Mouse (Mus musculus) layer of hippocampus, postnatal 14 days (tissue): ENCODE measurements around the gene BC052040. TPM values are rescaled to one million over a fixed set of nuclear protein-coding genes. Genes with fewer than 3 reads are reported as not detected.

Experiments used
- DNase-seq, 2 experiments: peaks; one replicate each; pipeline ENCODE4 v3.0.0; 2021 to 2022; ENCODE audit warnings: low spot score in 2 of 2, mixed read lengths in 1 of 2
- total RNA-seq, 2 experiments: library from RNA; stranded (reverse); gene quantifications; 2 replicates each; pipeline ENCODE4 v1.2.3; 2021

Gene BC052040
- total RNA-seq, 2 experiments from 2014 or later: 4.1 to 5.5 TPM

DNA sequence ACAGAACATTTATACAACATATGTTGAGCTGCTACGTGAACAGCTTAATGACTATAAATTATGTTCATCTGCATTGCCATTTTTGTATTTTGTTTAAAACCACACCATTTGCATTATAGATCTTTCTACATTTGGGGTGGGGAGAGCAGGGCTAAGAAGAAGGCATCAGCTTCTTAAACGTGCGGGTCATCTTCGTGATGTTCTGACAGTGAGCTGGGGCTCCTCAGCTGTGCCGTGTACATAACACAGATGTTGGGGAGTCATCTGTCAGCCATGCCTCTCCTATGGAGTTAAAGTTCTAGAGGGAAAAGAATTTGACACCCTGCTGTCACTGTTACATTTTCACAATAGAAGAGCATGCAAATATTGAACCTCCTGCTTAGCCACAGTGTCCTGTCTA lies 19.2 kb downstream of the BC052040 start:
- no peak for DNase-seq

DNA sequence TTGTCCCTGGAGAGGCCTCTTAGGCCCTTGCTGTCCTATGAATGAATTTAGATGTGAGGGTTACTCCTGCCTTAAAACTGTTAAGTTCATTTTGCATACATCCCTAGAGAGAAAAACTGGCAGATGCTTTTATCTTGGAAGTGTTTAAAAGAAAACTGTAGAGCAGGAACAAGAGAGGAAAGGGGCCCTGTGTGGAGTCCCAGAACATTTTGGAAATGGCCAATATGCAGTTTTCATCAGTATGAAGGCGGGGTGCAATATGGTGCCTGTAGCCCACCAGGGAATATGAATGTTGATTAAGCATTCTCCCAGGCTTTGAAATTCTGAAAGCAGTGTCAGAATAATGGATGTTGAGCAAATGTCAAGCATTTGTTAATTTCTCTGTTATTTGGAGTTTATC lies 19.8 kb downstream of the BC052040 start:
- DNase-seq: peak in 1 of 2 experiments; percentile 12

GRCm38 (mm10) chr2:115602116-115602515 lies 20.6 kb downstream of the BC052040 start:
- no peak for DNase-seq

DNA sequence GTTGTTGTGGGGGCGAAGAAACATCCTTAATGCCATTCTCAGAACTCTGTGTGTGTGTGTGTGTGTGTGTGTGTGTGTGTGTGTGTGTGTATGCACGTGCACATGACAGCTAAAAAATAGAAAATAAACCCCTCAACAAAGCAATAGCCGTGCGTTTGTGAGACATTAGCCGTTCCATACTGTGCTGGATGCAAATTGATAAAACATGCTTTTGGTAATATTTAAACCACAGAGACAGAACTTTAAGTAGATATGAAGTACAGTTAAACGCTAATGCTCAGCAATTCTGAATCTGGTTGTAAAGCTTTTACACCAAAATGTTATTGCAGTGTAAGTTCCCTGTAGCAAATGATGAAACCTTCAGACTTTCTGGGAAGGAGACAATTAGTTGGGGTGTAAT lies 22.6 kb downstream of the BC052040 start:
- no peak for DNase-seq

GRCm38 (mm10) chr2:115605829-115606336 lies 24.4 kb downstream of the BC052040 start:
- no peak for DNase-seq

GRCm38 (mm10) chr2:115609020-115609419 lies 27.5 kb downstream of the BC052040 start:
- no peak for DNase-seq

DNA sequence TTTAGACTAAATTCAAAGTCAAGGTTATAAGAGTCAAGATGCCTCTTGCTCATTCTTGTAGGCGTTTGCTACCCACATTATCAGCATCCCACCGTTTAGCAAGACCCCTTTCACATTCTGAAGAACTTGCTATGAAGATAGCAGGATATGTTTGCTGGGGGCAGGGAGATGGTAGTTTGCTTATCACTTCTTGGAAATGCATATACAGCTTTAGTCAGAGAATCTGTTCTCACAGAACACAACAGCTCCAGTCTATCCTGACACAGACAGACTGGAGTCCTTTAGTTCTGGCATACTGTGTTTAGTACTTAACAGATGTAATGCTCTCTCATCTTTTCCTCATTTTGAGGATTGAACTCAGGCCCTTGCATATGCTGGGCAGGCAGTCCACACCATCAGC lies 28.6 kb downstream of the BC052040 start:
- no peak for DNase-seq

GRCm38 (mm10) chr2:115610503-115610902 lies 29.0 kb downstream of the BC052040 start:
- DNase-seq: no peak

DNA sequence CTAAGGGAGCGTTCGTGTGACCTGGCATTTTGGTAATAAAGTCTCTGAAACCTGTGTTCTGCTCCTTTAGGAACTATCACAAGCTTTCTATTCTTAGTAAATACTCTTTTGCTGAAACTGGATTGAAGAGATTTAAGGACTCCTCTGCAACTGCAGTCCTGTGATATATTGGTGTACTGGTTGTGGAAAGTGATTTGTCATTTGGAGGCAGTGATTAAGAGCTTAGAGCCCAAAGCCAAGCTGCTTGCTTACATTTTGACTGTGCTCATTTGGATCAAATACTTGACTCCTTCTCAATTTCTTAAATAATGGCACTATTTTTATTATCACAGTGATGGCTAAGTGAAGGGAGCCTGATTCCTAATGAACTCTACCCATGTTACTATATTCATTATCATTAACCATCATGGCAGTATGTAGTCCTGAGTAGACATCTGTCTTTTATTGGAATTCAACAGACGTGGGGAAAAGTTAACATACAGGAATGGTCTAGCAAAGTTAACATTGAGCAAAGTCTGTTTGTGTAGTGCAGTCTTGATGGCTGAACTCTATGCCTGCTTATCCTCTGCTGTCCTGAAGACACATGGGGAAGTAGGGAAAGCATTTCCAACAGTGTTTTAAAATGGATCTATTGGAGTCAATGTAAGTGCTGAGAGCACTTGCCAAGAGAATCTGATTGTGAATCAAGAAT lies 32.5 kb downstream of the BC052040 start:
- no peak for DNase-seq

DNA sequence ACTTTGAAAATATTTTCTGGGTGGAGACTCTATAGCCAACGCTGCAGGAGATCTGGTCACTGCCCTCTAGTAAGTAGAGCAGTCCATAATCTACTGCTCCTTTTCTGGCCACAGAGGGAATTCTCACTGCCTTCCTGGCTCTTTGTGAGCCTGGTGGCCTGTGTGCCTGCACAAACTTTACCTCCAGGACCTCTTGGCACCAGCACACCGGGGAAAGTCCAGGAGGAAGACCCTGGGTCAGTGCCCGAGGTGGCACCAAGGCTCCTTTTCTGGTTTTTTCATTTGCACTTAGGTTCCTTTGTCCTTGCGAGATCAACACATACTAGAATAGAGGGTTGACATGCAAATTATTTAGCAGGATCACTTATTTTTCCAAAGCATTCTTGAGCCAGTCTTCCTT lies 47.0 kb downstream of the BC052040 start:
- no peak for DNase-seq

DNA sequence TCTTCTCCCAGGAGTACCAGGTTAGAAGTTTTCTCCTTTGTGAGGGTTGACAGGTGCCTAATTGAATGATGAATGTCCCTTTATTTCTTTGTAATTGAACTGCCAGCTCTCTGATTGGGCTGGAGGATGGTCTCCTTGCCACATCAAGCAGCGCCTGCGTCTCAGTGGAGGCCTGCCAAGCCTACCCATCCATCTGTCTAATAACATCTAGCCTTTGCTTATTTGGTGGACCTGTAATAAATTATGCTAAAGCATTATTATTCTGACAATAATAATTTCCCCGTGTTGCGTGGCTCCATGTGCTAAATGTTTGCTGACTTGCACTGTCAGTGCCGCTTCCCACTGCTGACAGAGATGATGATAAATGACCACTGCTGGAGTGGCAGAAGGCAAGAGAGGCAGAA lies 49.5 kb downstream of the BC052040 start:
- no peak for DNase-seq

GRCm38 (mm10) chr2:115631826-115632225 lies 50.3 kb downstream of the BC052040 start:
- no peak for DNase-seq

DNA sequence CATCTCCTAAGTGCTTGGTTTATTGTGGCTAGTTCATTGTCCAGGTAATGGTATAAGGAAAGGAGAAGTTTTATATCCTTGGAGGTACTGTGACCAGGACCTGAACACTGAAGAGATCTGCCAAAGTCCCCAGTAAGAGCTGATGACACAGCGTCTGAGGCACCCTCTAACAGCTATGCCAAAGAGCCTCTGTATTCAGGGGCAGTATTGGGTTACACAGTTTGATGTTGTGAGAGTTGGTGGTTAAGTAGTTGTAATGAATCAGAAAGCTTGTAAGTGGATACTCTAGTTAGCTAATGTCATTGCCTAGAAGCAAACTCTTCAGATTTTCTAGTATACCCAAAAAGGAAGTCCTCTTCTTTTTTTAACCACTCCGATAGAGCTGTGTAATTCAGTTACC lies 68.7 kb downstream of the BC052040 start:
- no peak for DNase-seq

- no peak for DNase-seq
These were observed 78.2 kb downstream of the BC052040 start for GRCm38 (mm10) chr2:115659712-115660111.

- DNase-seq: no peak
These were observed 79.0 kb downstream of the BC052040 start for GRCm38 (mm10) chr2:115660213-115661120.

GRCm38 (mm10) chr2:115667516-115667915 lies 86.0 kb downstream of the BC052040 start:
- DNase-seq: no peak

DNA sequence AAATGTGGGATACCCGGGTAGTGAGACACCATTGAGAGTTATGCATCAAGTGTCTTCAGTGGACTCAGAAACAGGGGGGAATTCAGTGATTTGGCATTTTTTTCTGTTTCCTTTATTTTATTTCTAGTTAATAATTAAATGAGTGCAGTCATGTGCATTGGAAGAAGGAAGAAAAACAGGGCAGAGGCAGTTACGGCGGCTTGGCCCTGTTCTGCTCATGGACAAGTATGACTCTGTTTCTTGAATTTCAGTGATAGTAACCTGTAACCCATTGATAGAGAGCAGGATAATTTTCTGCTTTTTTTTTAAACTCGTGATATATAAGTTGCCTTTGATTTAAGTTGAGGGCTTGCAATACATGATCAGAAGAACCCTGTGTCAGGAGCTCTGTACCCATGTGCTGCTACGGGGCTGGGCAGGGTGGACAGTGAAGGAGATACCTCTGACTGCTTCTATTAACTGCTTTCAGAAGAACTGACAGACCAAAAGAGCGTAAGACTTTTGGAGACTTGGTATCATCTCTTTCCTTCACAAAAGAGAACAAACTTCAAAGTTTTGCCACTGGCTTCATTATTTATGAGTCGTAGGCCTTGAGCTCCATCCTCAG lies 91.6 kb downstream of the BC052040 start:
- no peak for DNase-seq

DNA sequence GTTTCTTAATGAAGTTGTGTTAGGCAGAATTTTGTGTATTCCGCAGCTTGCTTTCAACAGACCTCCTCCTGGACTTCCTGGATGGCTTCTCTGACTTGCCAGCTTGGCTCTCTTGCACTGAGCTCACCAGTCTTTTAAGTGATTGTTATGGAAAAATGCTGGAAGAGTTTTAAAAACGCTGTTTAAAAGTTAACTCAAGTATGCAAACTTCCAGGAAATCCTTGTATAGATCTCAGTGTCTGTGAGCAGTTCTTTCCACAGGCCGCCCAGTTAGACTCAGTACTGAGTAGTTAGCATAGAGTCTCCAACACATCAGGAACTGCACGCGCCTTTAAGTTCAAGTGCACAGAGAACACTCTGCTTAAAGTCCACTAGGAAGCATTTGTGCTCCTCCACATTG lies 97.3 kb downstream of the BC052040 start:
- no peak for DNase-seq

- no peak for DNase-seq
These were observed 103.7 kb downstream of the BC052040 start for GRCm38 (mm10) chr2:115685250-115685649.

DNA sequence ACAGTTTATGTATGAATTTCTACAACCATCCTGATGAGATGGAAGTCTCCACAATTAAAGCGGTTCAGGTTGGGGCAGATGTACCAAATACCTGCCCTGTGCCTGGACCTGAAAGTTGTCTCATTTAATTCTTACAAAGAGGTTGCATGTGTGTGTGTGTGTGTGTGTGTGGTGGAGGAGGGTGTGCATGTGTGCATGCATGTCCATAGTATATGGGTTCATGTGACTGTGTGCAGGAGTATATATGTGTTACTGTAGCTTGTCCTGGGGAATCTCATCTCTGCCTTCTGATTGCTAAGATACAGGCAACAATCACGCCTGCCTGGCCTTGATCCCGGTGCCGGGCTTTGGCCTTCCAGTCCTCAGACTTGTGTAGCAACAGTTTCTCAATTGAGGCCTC lies 106.1 kb downstream of the BC052040 start:
- DNase-seq: no peak

DNA sequence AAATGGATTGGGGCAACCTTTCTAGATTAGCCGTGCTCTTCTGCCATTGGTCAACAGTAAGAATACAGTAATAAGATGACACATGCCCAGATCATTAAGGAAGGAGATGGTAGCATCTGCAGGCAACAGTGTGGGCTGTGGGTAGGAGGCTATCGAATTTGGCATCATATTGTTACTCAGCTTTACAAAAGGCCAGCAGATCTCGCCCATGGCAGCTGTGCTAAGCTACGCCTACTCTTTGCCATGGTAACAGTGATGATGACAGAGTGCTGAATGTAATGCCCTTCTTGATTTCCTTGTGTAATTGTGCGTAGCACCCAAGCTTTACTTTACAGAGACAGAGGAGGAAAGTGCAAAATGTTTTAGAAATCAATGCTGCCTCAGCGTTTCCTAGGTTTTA lies 106.8 kb downstream of the BC052040 start:
- DNase-seq: peak; percentile 38 to 39

DNA sequence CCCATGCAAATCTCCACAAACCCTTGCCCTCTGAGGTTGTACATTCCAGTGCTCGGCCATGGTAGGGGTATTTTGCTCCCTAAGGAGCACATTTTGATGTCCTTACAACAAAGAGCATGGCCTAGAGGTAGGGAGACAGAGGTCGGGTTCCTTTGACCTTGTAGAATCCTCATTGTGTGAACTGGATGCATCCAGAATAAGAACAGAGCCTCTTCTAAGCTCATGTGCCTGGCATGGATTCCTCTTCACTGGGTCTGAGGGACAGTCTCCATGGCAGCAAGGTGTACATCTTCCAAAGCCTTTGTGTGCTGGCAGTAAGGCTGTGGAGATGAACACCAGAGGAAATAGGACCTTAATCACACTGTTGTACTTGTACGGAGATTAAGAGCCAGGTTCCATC lies 112.3 kb downstream of the BC052040 start:
- DNase-seq: no peak
